Mouse (Mus musculus): ENCODE data around the gene Rprd2. TPM values are rescaled to one million over a fixed set of nuclear protein-coding genes. Genes with fewer than 3 reads are reported as not detected.

Gene Rprd2
- polyA plus RNA-seq, 1 experiment from 2014 or later, result 28.3 TPM

- no peak for ATAC-seq (ENCODE audit: low FRiP score)
- 54% methylated on average over 9 of the region's 9 CpGs for WGBS
- Histone ChIP-seq H3K4me3 (no peak overlapping the region), H3K9ac (no peak overlapping the region), H3K27ac (no peak overlapping the region), H3K36me3 (peaks cover 6% of the 10 kb centered on the region), H3K27me3 (no peaks in the 10 kb centered on the region), H3K9me3 (replicated peaks) (no peaks in the 10 kb centered on the region), H3K4me1 (peaks cover 5% of the 10 kb centered on the region; the same call in 1 of the 2 replicates), H3K4me2 (replicated peaks) (no peak overlapping the region)
These were observed 60.0 kb downstream of the Rprd2 start for GRCm38 (mm10) chr3:95758467-95759218.

GRCm38 (mm10) chr3:95756808-95757207 lies 61.9 kb downstream of the Rprd2 start:
- no peak for ATAC-seq (ENCODE audit: low FRiP score)
- H3K4me1 ChIP-seq, result peaks cover 6% of the 10 kb centered on the region; the same call in 1 of the 2 replicates
- no peaks in the 10 kb centered on the region for H3K27me3 ChIP-seq
- WGBS, result 84% methylated on average over 2 of the region's 2 CpGs
- H3K9ac ChIP-seq, result no peak overlapping the region
- H3K36me3 ChIP-seq, result peaks cover 8% of the 10 kb centered on the region
- H3K9me3 ChIP-seq (replicated peaks), result no peaks in the 10 kb centered on the region
- no peak overlapping the region for H3K4me3 ChIP-seq
- H3K4me2 ChIP-seq (replicated peaks), result no peak overlapping the region
- H3K27ac ChIP-seq, result no peak overlapping the region

GRCm38 (mm10) chr3:95754345-95755206 lies 64.1 kb downstream of the Rprd2 start:
- peak overlapping the region; percentile 82 for H3K4me2 ChIP-seq (replicated peaks)
- peak overlapping the region; percentile 80 for H3K4me3 ChIP-seq
- H3K27ac ChIP-seq, result peak overlapping the region; percentile 74
- H3K9ac ChIP-seq, result peak overlapping the region; percentile 78
- no peaks in the 10 kb centered on the region for H3K27me3 ChIP-seq
- H3K9me3 ChIP-seq (replicated peaks), result no peaks in the 10 kb centered on the region
- H3K4me1 ChIP-seq, result peaks cover 6% of the 10 kb centered on the region; the same call in 1 of the 2 replicates
- ATAC-seq (ENCODE audit: low FRiP score), result peak; percentile 99
- under 1% methylated on average over 30 of the region's 30 CpGs for WGBS
- H3K36me3 ChIP-seq, result peaks cover 29% of the 10 kb centered on the region

- Histone ChIP-seq H3K9ac (no peak overlapping the region), H3K27me3 (no peaks in the 10 kb centered on the region), H3K4me1 (peaks cover 6% of the 10 kb centered on the region; the same call in 1 of the 2 replicates), H3K4me3 (no peak overlapping the region), H3K9me3 (replicated peaks) (no peaks in the 10 kb centered on the region), H3K36me3 (peaks cover 45% of the 10 kb centered on the region), H3K4me2 (replicated peaks) (no peak overlapping the region), H3K27ac (no peak overlapping the region)
- 88% methylated on average over 3 of the region's 3 CpGs for WGBS
- ATAC-seq (ENCODE audit: low FRiP score), result no peak
These were observed 65.7 kb downstream of the Rprd2 start for GRCm38 (mm10) chr3:95752935-95753334.

GRCm38 (mm10) chr3:95740406-95740805 lies 78.3 kb downstream of the Rprd2 start:
- H3K4me1 ChIP-seq, result no peaks in the 10 kb centered on the region
- peaks cover 74% of the 10 kb centered on the region for H3K36me3 ChIP-seq
- no peak for ATAC-seq (ENCODE audit: low FRiP score)
- no peaks in the 10 kb centered on the region for H3K27me3 ChIP-seq
- H3K4me3 ChIP-seq, result no peak overlapping the region
- H3K4me2 ChIP-seq (replicated peaks), result no peak overlapping the region
- no peak overlapping the region for H3K27ac ChIP-seq
- no peaks in the 10 kb centered on the region for H3K9me3 ChIP-seq (replicated peaks)
- WGBS, result 81% methylated on average over 8 of the region's 8 CpGs
- no peak overlapping the region for H3K9ac ChIP-seq

GRCm38 (mm10) chr3:95739353-95740104 lies 79.1 kb downstream of the Rprd2 start, which contains the start of gene Ecm1:
TSS of gene Ecm1 (minus strand) at chr3:95739569.
- H3K27ac ChIP-seq, result no peak within 1 kb of the TSS
- H3K36me3 ChIP-seq, result peaks cover 74% of the 10 kb centered on the region
- no peak within 1 kb of the TSS for H3K4me2 ChIP-seq (replicated peaks)
- no peaks in the 10 kb centered on the region for H3K4me1 ChIP-seq
- no peak within 1 kb of the TSS for H3K9ac ChIP-seq
- ATAC-seq (ENCODE audit: low FRiP score), result no peak
- H3K27me3 ChIP-seq, result no peaks in the 10 kb centered on the region
- H3K9me3 ChIP-seq (replicated peaks), result no peaks in the 10 kb centered on the region
- 83% methylated on average over 7 of the region's 7 CpGs for WGBS
- no peak within 1 kb of the TSS for H3K4me3 ChIP-seq

- Histone ChIP-seq H3K9ac (no peak overlapping the region), H3K4me2 (replicated peaks) (no peak overlapping the region), H3K27me3 (no peaks in the 10 kb centered on the region), H3K27ac (no peak overlapping the region), H3K4me3 (no peak overlapping the region), H3K36me3 (peaks cover 39% of the 10 kb centered on the region), H3K4me1 (no peaks in the 10 kb centered on the region), H3K9me3 (replicated peaks) (no peaks in the 10 kb centered on the region)
- no peak for ATAC-seq (ENCODE audit: low FRiP score)
- WGBS, result 90% methylated on average over 12 of the region's 12 CpGs
These were observed 83.5 kb downstream of the Rprd2 start for GRCm38 (mm10) chr3:95735071-95735670.

- Histone ChIP-seq H3K4me1 (no peaks in the 10 kb centered on the region), H3K4me3 (no peak overlapping the region), H3K27me3 (no peaks in the 10 kb centered on the region), H3K9me3 (replicated peaks) (no peaks in the 10 kb centered on the region), H3K36me3 (peaks cover 30% of the 10 kb centered on the region), H3K9ac (no peak overlapping the region), H3K4me2 (replicated peaks) (no peak overlapping the region), H3K27ac (no peak overlapping the region)
- no peak for ATAC-seq (ENCODE audit: low FRiP score)
- WGBS, result 75% methylated on average over 13 of the region's 13 CpGs
These were observed 84.5 kb downstream of the Rprd2 start for GRCm38 (mm10) chr3:95734092-95734702.

- Histone ChIP-seq H3K4me1 (no peaks in the 10 kb centered on the region), H3K4me2 (replicated peaks) (no peak overlapping the region), H3K27me3 (no peaks in the 10 kb centered on the region), H3K27ac (no peak overlapping the region), H3K9me3 (replicated peaks) (no peaks in the 10 kb centered on the region), H3K9ac (no peak overlapping the region), H3K36me3 (peaks cover 28% of the 10 kb centered on the region), H3K4me3 (no peak overlapping the region)
- ATAC-seq (ENCODE audit: low FRiP score), result no peak
- 86% methylated on average over 11 of the region's 11 CpGs for WGBS
These were observed 85.7 kb downstream of the Rprd2 start for GRCm38 (mm10) chr3:95732744-95733521.

- ATAC-seq (ENCODE audit: low FRiP score), result no peak
- Histone ChIP-seq H3K4me3 (no peak overlapping the region), H3K36me3 (peaks cover 25% of the 10 kb centered on the region), H3K9me3 (replicated peaks) (no peaks in the 10 kb centered on the region), H3K9ac (no peak overlapping the region), H3K4me2 (replicated peaks) (no peak overlapping the region), H3K27ac (no peak overlapping the region), H3K4me1 (no peaks in the 10 kb centered on the region), H3K27me3 (no peaks in the 10 kb centered on the region)
- 98% methylated on average over 9 of the region's 9 CpGs for WGBS
These were observed 86.4 kb downstream of the Rprd2 start for GRCm38 (mm10) chr3:95732297-95732696.

- 94% methylated on average over 4 of the region's 4 CpGs for WGBS
- Histone ChIP-seq H3K4me2 (replicated peaks) (no peak overlapping the region), H3K4me3 (no peak overlapping the region), H3K27me3 (no peaks in the 10 kb centered on the region), H3K27ac (no peak overlapping the region), H3K9ac (no peak overlapping the region), H3K36me3 (peaks cover 22% of the 10 kb centered on the region), H3K9me3 (replicated peaks) (no peaks in the 10 kb centered on the region), H3K4me1 (no peaks in the 10 kb centered on the region)
- no peak for ATAC-seq (ENCODE audit: low FRiP score)
These were observed 86.9 kb downstream of the Rprd2 start for GRCm38 (mm10) chr3:95731802-95732201.

Data from hindbrain, embryonic 12.5 days (tissue).